Mouse (Mus musculus) ZHBTc4 (cell line): ENCODE measurements at regions not wholly inside any gene's neighbourhood (a gene's known extent, or its start where the extent isn't known, plus 50 kb on each side); places are given as distances from the start of the nearest gene placed in this dataset.

ENCODE experiments used
- DNase-seq: peaks from one replicate; pipeline ENCODE4 v3.0.0-alpha.2; 2011; ENCODE audit warnings: low read depth, low spot score

DNA sequence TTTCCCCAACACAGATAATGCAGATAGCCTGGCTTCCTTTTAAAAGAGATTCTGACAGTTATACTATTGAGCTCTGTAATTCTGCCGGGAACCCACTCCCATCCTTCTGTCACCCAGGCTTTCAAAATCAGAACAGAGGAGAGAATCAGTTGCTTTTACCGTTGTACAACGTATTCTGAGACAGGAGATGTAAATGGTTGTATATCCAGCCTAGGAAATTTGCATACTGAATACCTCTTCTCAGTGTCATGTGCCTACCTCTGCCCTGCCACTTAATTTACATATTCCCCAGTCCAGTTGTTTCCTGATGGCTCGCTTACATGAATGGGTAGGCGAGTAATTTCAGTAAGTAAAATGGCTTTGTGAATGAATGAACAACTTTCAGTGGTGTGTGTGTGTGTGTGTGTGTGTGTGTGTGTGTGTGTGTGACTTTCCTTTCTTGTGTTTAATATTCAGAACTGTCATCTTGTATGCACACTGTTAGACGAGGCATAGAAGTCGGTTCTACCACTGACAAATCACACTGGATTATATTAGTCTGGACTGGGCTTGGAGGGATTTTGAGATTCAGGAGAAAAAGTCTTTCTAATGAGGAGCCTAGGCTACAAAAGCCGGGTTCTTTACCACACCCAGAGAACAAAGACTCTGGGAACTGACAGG is 282.2 kb upstream of the Cdh6 start:
- peak; percentile 16 for DNase-seq

DNA sequence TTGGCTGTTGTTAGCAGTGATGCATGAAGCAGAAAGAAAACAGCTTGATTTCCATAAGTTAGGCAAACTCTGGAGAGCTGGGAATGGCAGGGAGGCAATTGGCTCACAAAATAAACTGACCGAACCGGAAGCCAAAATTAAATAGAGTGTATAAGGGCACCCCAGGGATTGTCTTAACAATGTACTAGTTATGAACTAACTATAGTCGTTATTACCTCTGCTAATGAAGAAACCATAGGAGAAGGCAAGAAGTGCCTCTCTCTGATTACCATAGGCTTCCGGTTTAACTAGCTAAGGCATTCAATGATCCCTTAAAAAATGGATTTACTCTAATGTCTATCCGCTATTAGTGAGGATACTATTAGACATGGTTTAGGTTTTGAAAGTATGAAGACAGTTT is 276.9 kb upstream of the Cdh6 start:
- no peak for DNase-seq

DNA sequence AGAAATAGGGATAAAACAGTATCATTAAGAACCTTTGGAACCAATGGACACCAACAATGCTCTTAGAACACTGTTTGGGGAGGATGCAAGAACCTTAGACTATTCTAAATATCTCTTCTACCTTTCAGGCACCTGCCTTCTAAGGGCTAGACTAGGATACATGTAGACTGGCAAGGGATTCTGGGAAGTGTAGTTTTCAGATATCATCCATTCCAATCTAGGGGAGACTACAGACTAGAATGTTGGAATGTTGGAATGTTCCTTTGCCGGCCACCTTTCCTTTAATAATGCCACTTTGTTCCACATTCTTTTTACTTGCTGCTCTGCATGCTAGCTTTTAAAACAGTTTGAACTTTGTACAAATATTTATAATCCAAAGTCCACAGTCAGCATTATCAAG is 261.1 kb upstream of the Cdh6 start:
- peak; percentile 17 for DNase-seq

DNA sequence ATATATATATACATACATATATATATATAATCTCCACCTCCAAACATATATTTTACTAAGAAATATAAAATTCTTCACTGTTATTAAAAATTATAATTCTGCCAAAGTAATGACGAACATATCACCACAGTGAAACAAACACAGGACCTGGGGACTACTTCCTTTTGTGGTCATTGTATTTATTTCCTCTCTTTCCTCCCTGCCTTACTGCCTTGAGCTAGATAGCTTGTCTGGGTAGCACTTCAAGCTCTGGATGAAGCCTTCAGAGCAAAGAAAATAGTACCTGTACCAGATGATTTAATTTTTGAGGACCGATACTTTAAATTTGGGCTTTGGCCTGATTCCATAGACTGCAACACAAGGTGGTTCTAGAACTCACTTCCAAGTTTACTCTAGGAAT is 259.5 kb upstream of the Cdh6 start:
- no peak for DNase-seq

DNA sequence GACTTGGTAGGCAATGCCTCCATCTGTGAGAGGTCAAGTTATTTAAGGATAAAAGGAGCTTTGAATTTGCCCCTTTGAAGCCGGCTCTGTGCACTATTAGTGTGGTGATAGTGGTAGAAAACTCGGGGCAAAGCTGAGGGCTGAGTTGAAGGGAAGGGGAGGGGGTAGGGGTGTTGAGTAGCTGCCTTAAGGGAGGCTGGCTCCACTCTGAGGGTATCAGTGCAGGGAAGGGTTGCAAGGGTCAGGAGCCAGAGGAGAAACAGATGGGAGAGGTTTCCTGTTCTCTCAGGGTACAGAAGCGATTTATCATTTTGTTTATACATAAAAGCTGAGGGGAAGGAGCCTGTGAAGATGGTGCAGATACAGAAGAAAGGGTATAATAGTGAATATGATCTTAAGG is 246.1 kb upstream of the Cdh6 start:
- no peak for DNase-seq

DNA sequence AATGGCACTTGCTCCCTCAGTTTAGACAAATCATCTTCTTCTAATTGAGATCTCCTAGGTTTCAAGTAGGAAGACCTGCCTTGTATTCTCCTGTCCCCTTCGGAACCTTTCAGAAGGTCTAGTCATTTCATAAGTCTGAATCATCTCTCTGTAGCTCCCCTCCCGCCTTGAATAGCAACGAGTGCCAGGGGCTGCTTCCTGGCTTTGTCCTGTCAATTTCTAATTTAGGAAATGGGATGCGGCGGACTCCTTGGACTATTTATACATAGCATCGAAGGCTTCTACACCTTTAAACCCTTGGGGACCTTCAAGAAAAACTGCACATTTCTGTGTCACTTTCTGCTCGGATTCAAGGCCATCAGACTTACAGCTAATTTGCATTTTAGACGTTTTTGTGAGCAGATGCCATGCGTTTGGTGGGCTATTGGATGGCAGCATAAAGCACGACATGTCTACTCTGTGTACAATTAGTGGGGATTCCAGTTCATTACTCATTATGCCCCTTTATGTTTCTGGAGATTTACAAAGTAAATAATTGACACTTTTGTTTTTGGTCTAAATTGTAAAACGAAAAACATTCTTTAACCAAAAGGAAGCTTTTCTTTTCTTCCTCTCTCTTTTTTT is 236.7 kb upstream of the Cdh6 start:
- no peak for DNase-seq

DNA sequence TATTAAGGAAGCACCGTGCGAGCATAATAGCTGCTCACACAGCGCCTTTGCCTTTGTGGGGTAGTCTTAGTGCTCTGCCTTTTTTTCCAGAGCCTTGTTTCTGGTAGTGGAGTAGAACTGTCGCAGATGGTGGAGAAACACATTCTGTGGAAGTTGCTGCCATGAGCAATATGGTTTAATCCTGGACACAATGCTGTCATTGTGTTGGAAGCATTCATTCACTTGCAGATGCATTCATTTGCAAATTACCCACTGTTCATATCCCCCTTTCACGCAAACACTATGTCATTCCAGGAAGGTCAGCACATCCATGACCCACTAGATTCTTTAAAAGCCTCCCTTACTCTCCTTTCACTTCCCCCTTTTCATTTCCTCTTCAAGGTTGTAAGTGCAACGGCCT is 219.7 kb upstream of the Cdh6 start:
- DNase-seq = peak; percentile 69

DNA sequence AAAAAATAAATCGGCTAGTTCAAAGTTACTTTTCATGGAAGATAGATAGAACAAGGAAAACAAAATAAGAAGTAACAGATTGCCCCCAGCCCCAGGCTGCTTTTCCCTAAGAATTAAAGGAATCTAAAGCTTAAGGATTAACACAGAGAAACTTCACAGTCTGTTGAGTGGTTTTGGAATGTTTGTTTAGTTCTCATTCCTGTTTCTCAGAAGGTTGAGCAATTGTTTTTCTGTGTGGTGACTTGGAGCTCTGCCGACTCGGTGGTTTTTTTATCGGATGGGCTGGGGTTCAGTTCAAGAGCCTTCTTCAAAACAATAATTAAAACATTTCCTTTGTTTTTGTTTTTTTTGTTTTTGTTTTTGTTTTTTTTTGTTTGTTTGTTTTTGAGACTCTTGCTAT is 217.9 kb upstream of the Cdh6 start:
- no peak for DNase-seq

- no peak for DNase-seq
Observed at GRCm38 (mm10) chr15:13384815-13385214, 211.3 kb upstream of the Cdh6 start.

DNA sequence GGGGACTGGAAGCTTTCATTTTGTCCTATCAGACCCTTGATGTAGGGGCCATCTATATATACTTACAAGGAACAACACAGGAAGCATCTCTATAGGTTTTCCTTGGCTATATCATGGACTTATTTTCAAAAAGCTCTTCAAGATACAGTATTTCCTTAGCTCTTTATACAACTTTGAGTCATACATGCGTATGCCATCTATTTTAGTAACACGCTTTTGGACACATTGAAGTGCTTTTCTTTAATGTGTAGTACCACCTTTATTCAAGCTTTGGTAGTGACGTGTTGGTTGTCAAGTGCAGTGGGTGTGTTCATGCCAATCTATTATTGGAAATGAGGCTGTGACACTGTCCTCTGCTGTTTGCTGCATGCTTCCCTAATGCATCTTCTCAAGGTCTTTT is 202.1 kb upstream of the Cdh6 start:
- DNase-seq = no peak

DNA sequence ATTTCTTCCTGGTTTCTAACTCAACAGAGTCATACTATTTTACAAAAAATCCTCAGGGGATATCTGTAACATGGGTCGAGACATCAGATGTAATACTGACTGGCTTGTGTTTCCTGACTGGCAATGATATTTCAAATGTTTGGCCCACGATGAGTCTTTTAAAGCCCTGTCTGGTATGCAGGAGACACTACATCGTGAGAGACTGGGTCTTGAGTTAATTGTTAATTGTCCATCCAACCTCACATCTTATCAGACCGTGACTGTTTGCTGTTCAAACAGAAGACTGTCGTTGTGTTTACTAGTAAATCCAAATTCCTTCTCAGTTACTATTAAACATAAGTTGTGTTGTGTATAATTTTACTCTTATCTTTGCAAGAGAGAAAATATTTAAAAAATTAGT is 195.3 kb upstream of the Cdh6 start:
- DNase-seq = no peak

- no peak for DNase-seq
Observed at GRCm38 (mm10) chr15:13367291-13367954, 193.9 kb upstream of the Cdh6 start.

- DNase-seq = no peak
Observed at GRCm38 (mm10) chr15:13366606-13367005, 193.1 kb upstream of the Cdh6 start.

GRCm38 (mm10) chr15:13360741-13361140 is 187.3 kb upstream of the Cdh6 start:
- DNase-seq = no peak

DNA sequence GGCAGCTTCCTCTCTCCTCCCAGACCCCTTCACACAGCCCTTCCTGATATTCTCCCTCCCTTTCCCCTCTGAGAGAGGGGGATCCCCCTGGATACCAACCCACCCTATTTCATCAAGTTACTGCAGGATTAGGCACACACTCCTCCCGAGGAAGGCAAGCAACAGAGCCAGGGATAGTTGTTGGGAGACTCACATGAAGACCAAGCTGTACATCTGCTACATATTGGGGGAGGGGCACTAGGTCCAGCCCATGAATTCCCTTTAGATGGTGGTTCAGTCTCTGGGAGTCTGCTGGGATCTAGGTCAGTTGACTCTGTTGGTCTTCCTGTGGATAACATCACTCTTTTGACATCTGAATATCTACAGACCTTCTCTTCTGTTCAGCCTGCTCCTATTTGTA is 185.6 kb upstream of the Cdh6 start:
- no peak for DNase-seq

DNA sequence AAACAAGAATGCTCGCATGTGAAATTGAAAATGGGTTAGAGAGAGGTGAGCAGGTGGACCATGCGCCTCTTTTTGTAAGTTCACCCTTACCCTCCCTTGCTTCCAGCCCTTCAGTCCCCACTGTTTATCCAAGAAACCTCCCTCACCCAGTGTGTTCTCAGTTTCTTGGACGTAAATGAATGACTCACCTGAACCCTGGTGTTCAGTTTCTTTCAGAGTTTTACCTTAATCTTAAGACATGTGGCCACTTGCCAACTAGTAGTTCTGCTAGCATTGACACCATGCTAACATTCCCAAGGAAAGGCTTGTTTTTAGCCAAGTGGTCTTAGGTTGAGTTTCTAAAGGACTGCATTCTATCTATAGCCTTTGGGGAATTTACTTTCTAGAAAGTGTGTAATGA is 176.8 kb upstream of the Cdh6 start:
- no peak for DNase-seq

DNA sequence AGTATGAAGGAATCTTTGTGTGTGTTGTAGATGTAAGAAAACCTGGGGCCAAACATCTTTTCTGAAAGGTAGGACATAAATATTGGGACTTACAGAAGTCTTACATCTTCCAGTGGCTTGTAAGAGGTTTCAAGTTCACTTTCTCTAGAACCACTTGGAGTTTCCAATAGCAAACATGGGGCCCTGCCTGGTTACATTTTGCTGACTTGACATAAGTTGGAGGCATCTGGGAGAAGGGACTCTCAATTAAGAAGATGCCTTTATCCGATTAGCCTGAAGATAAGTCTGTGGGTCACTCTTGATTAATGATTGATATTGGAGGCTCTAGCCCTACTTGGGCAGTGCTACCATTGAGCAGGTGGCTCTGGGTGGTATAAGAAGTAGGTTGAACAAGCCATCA is 162.9 kb upstream of the Cdh6 start:
- DNase-seq = no peak

GRCm38 (mm10) chr15:13324439-13324838 is 151.0 kb upstream of the Cdh6 start:
- no peak for DNase-seq

- no peak for DNase-seq
Observed at GRCm38 (mm10) chr15:13320599-13321348, 147.3 kb upstream of the Cdh6 start.

DNA sequence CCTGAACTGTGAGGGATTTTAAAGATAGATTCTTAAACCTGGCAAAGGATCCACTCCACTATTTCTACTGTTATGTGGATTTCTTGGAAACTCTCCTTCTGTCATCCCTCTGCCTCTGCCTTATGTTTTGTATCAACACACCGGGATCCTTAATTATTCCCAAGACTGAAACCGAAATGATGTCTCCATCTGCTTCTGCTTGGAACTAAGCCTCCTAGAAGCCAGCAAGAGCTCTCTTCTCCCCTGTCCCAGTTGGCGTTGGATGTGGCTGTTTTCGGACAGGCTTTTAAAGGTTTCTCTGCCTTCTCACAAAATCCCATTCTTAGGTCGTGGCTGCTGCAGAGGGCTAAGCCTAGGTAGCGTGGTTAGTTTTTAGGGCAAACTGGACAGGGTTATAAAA is 131.1 kb upstream of the Cdh6 start:
- no peak for DNase-seq

DNA sequence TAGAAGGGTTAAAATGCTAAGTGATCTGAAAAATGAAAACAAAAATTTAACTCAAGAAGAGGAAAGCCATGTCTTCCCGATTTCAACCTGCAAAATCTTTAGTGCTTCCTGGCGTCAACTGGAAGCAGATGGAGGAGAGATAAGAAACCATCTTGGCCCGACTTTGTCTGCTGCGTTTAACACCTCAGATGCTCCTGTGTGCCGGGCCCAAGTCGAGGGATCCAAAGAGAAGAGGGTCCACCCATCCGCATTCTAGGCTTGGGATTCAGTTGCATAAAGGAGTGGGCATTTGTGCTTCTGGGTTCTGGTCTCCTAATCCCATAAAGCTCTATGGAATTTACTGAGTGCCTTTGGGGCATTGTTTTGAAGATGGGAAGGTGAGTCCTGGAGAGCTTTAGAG is 130.0 kb upstream of the Cdh6 start:
- DNase-seq = no peak

- DNase-seq = no peak
Observed at GRCm38 (mm10) chr15:13302672-13303071, 129.2 kb upstream of the Cdh6 start.

GRCm38 (mm10) chr15:13296967-13297366 is 123.5 kb upstream of the Cdh6 start:
- DNase-seq = no peak
